Mouse (Mus musculus) kidney, embryonic 14.5 days (tissue): Measurements from ENCODE around the gene Primpol. TPM values are rescaled to one million over a fixed set of nuclear protein-coding genes. Genes with fewer than 3 reads are reported as not detected.

Source experiments
- ATAC-seq: fragments of 200-750 bp; cut with Nextera tagmentation; 2 replicates; pipeline ENCODE4 v1.8.0; 2017; ENCODE audit warnings: moderate number of reproducible peaks, mild to moderate bottlenecking, moderate TSS enrichment, moderate library complexity; ENCODE audit not compliant: low FRiP score, low TSS enrichment
- H3K27ac ChIP-seq: fragments of 300-500 bp; sonication (generic); 2 replicates; pipeline ENCODE4 v1.5.1; 2014; ENCODE audit warnings: low read depth, mild to moderate bottlenecking, low read length, moderate library complexity, mixed read lengths
- H3K27me3 ChIP-seq: fragments of 300-500 bp; sonication (generic); 2 replicates; pipeline ENCODE4 v1.6.1; 2014; ENCODE audit warnings: mild to moderate bottlenecking, low read length; ENCODE audit not compliant: control insufficient read depth, insufficient read depth
- H3K36me3 ChIP-seq: fragments of 300-500 bp; sonication (generic); 2 replicates; pipeline ENCODE4 v1.6.1; 2014; ENCODE audit warnings: low read length, mixed read lengths; ENCODE audit not compliant: control insufficient read depth, insufficient read depth
- H3K4me1 ChIP-seq: fragments of 300-500 bp; sonication (generic); 2 replicates; pipeline ENCODE4 v1.6.1; 2014; ENCODE audit warnings: low read length, mixed read lengths; ENCODE audit not compliant: control insufficient read depth, insufficient read depth
- H3K4me2 ChIP-seq: fragments of 300-500 bp; sonication (generic); replicated peaks from 2 replicates; pipeline ENCODE4 v1.6.1; 2014; ENCODE audit warnings: low read depth, mild to moderate bottlenecking, low read length
- H3K4me3 ChIP-seq: fragments of 300-500 bp; sonication (generic); 2 replicates; pipeline ENCODE4 v1.5.1; 2014; ENCODE audit warnings: mild to moderate bottlenecking, low read length
- H3K9ac ChIP-seq: fragments of 300-500 bp; sonication (generic); 2 replicates; pipeline ENCODE4 v1.6.1; 2014; ENCODE audit warnings: low read depth, mild to moderate bottlenecking, low read length, moderate library complexity
- H3K9me3 ChIP-seq: fragments of 300-500 bp; sonication (generic); 2 replicates; pipeline ENCODE4 v1.6.1; 2016; ENCODE audit warnings: low read length; ENCODE audit not compliant: control insufficient read depth
- WGBS: fragments of 180-500 bp; shearing (Covaris S2); extraction: QIAGEN DNeasy Blood & Tissue Kit; methylation state at CpG from one replicate; pipeline ENCODE4 v1.1.7; 2014; 5-methylcytosine and 5-hydroxymethylcytosine counted together
- polyA plus RNA-seq: library from polyadenylated mRNA; unstranded; fragments of >200 nt; fragmentation: Nextera tagmentation; extraction: Ambion mirVana; gene quantifications from 2 replicates; pipeline ENCODE4 v1.2.1, GENCODE M21; 2014

Primpol gene
- polyA plus RNA-seq, 1 experiment from 2014 or later: 15.1 TPM

- H3K4me1 ChIP-seq: no peaks in the 10 kb centered on the region
- ATAC-seq: no peak
- 94% methylated on average over 9 of the region's 9 CpGs for WGBS
- H3K9me3 ChIP-seq: no peaks in the 10 kb centered on the region
- no peak overlapping the region for H3K9ac ChIP-seq
- no peaks in the 10 kb centered on the region for H3K27me3 ChIP-seq
- no peak overlapping the region for H3K4me2 ChIP-seq
- H3K36me3 ChIP-seq: peaks cover 57% of the 10 kb centered on the region
- H3K27ac ChIP-seq: no peak overlapping the region
- H3K4me3 ChIP-seq: no peak overlapping the region
Measured at GRCm38 (mm10) chr8:46578794-46579193, 38.2 kb downstream of the Primpol start.

GRCm38 (mm10) chr8:46573964-46574363 lies 43.0 kb downstream of the Primpol start:
- H3K9ac ChIP-seq: no peak overlapping the region
- no peak overlapping the region for H3K4me2 ChIP-seq
- H3K27ac ChIP-seq: no peak overlapping the region
- peaks cover 54% of the 10 kb centered on the region for H3K36me3 ChIP-seq
- no peaks in the 10 kb centered on the region for H3K4me1 ChIP-seq
- 91% methylated on average over 2 of the region's 2 CpGs for WGBS
- H3K4me3 ChIP-seq: no peak overlapping the region
- H3K9me3 ChIP-seq: no peaks in the 10 kb centered on the region
- no peak for ATAC-seq
- H3K27me3 ChIP-seq: no peaks in the 10 kb centered on the region

GRCm38 (mm10) chr8:46573446-46573845 lies 43.6 kb downstream of the Primpol start:
- peaks cover 49% of the 10 kb centered on the region for H3K36me3 ChIP-seq
- H3K4me2 ChIP-seq: no peak overlapping the region
- H3K4me1 ChIP-seq: no peaks in the 10 kb centered on the region
- H3K4me3 ChIP-seq: no peak overlapping the region
- no peak overlapping the region for H3K9ac ChIP-seq
- no peak overlapping the region for H3K27ac ChIP-seq
- no peaks in the 10 kb centered on the region for H3K27me3 ChIP-seq
- 95% methylated on average over 2 of the region's 2 CpGs for WGBS
- ATAC-seq: no peak
- H3K9me3 ChIP-seq: no peaks in the 10 kb centered on the region

- peaks cover 26% of the 10 kb centered on the region for H3K36me3 ChIP-seq
- ATAC-seq: no peak; the same call in 1 of the 2 replicates
- WGBS: 91% methylated on average over 9 of the region's 14 CpGs
- no peak overlapping the region for H3K4me2 ChIP-seq
- H3K9me3 ChIP-seq: no peaks in the 10 kb centered on the region
- H3K4me1 ChIP-seq: no peaks in the 10 kb centered on the region
- no peaks in the 10 kb centered on the region for H3K27me3 ChIP-seq
- H3K9ac ChIP-seq: no peak overlapping the region
- no peak overlapping the region for H3K27ac ChIP-seq
- no peak overlapping the region for H3K4me3 ChIP-seq
Measured at GRCm38 (mm10) chr8:46570673-46571072, 46.3 kb downstream of the Primpol start.

- ATAC-seq: no peak
- H3K27ac ChIP-seq: no peak overlapping the region
- H3K9me3 ChIP-seq: no peaks in the 10 kb centered on the region
- H3K36me3 ChIP-seq: peaks cover 24% of the 10 kb centered on the region
- no peak overlapping the region for H3K9ac ChIP-seq
- 88% methylated on average over 19 of the region's 19 CpGs for WGBS
- no peaks in the 10 kb centered on the region for H3K4me1 ChIP-seq
- H3K4me3 ChIP-seq: no peak overlapping the region
- no peaks in the 10 kb centered on the region for H3K27me3 ChIP-seq
- no peak overlapping the region for H3K4me2 ChIP-seq
Measured at GRCm38 (mm10) chr8:46569659-46570441, 47.2 kb downstream of the Primpol start.

GRCm38 (mm10) chr8:46568942-46569341 lies 48.1 kb downstream of the Primpol start:
- Histone ChIP-seq H3K4me3 (no peak overlapping the region), H3K9ac (no peak overlapping the region), H3K4me2 (no peak overlapping the region), H3K9me3 (no peaks in the 10 kb centered on the region), H3K27ac (no peak overlapping the region), H3K27me3 (no peaks in the 10 kb centered on the region), H3K36me3 (peaks cover 15% of the 10 kb centered on the region), H3K4me1 (no peaks in the 10 kb centered on the region)
- ATAC-seq: no peak
- 84% methylated on average over 2 of the region's 2 CpGs for WGBS

GRCm38 (mm10) chr8:46567946-46568345 lies 49.1 kb downstream of the Primpol start:
- no peak overlapping the region for H3K4me3 ChIP-seq
- H3K36me3 ChIP-seq: peaks cover 9% of the 10 kb centered on the region; the same call in 1 of the 2 replicates
- no peak overlapping the region for H3K9ac ChIP-seq
- no peaks in the 10 kb centered on the region for H3K27me3 ChIP-seq
- no peak overlapping the region for H3K4me2 ChIP-seq
- 81% methylated on average over 8 of the region's 8 CpGs for WGBS
- no peaks in the 10 kb centered on the region for H3K9me3 ChIP-seq
- no peak for ATAC-seq
- H3K27ac ChIP-seq: no peak overlapping the region
- H3K4me1 ChIP-seq: no peaks in the 10 kb centered on the region

- no peaks in the 10 kb centered on the region for H3K4me1 ChIP-seq
- WGBS: 80% methylated on average over 7 of the region's 7 CpGs
- H3K9ac ChIP-seq: no peak overlapping the region
- H3K27me3 ChIP-seq: no peaks in the 10 kb centered on the region
- no peak overlapping the region for H3K27ac ChIP-seq
- H3K4me2 ChIP-seq: no peak overlapping the region
- no peaks in the 10 kb centered on the region for H3K9me3 ChIP-seq
- ATAC-seq: no peak
- peaks cover 8% of the 10 kb centered on the region; the same call in 1 of the 2 replicates for H3K36me3 ChIP-seq
- H3K4me3 ChIP-seq: no peak overlapping the region
Measured at GRCm38 (mm10) chr8:46566914-46567529, 50.0 kb downstream of the Primpol start.

- Histone ChIP-seq H3K4me3 (no peak overlapping the region), H3K9me3 (no peaks in the 10 kb centered on the region), H3K27ac (no peak overlapping the region), H3K4me1 (no peaks in the 10 kb centered on the region), H3K36me3 (peaks cover 20% of the 10 kb centered on the region; the same call in 1 of the 2 replicates), H3K27me3 (no peaks in the 10 kb centered on the region), H3K4me2 (no peak overlapping the region), H3K9ac (no peak overlapping the region)
- 86% methylated on average over 16 of the region's 16 CpGs for WGBS
- no peak for ATAC-seq
Measured at GRCm38 (mm10) chr8:46562333-46562732, 54.7 kb downstream of the Primpol start.
